Mouse (Mus musculus): ENCODE measurements at regions not wholly inside any gene's neighbourhood (a gene's known extent, or its start where the extent isn't known, plus 50 kb on each side); places are given as distances from the start of the nearest gene placed in this dataset.

- no peak for TF ChIP-seq POLR2A (IDR thresholded peaks at IDR 0.05; ENCODE audit: borderline replicate concordance, extremely low read depth, insufficient read depth, insufficient read length, poor library complexity, severe bottlenecking)
- no peak for TF ChIP-seq CTCF (IDR thresholded peaks at IDR 0.05; ENCODE audit: borderline replicate concordance, extremely low read depth, insufficient read depth, insufficient read length)
Observed at GRCm38 (mm10) chr7:69513966-69514365, 764.9 kb upstream of the Arrdc4 start.
